Mouse (Mus musculus): Measurements from ENCODE around the gene Chchd10. TPM values are rescaled to one million over a fixed set of nuclear protein-coding genes. Genes with fewer than 3 reads are reported as not detected.

Chchd10 gene
- polyA plus RNA-seq (2012; rRNA removed; ENCODE audit: low replicate concordance): 2,198 and 3,586 TPM in 2 replicates

GRCm38 (mm10) chr10:75932891-75933290, at the start of gene Chchd10:
Chchd10 (plus strand) TSS chr10:75933130.

GRCm38 (mm10) chr10:75893089-75893750, 39.7 kb upstream of the Chchd10 start, which contains the start of gene Derl3:
Derl3 (plus strand) TSS chr10:75893413.

GRCm38 (mm10) chr10:75921026-75921725, 11.8 kb upstream of the Chchd10 start, which contains the start of gene Smarcb1:
Smarcb1 (minus strand) TSS chr10:75921617.

GRCm38 (mm10) chr10:75935680-75936541, 3.0 kb downstream of the Chchd10 start, which contains the start of gene Mmp11:
Mmp11 (minus strand) TSS chr10:75936496.

GRCm38 (mm10) chr10:75940520-75940919, 7.6 kb downstream of the Chchd10 start, which contains the start of gene Gm867:
Gm867 (minus strand) TSS chr10:75940672.

GRCm38 (mm10) chr10:75942736-75943477, 10.0 kb downstream of the Chchd10 start, which contains the start of gene Vpreb3:
Vpreb3 (plus strand) TSS chr10:75943057.

GRCm38 (mm10) chr10:75954381-75954811, 21.5 kb downstream of the Chchd10 start, which contains the start of gene Gm5134:
Gm5134 (plus strand) TSS chr10:75954514.

Other genes with a start within 250 kb of the Chchd10 start
- gene Cabin1, start 168.8 kb upstream of the Chchd10 start, polyA plus RNA-seq (2012; rRNA removed; ENCODE audit: low replicate concordance): 28.9 and 35.0 TPM in 2 replicates
- 72.5 and 123 TPM in 2 replicates for gene Ddt, start 159.7 kb upstream of the Chchd10 start, polyA plus RNA-seq (2012; rRNA removed; ENCODE audit: low replicate concordance)
- 0.35 and 0.62 TPM in 2 replicates for gene Gm20441, start 152.2 kb upstream of the Chchd10 start, polyA plus RNA-seq (2012; rRNA removed; ENCODE audit: low replicate concordance)
- 54.3 and 60.2 TPM in 2 replicates for gene Gstt3, start 151.7 kb upstream of the Chchd10 start, polyA plus RNA-seq (2012; rRNA removed; ENCODE audit: low replicate concordance)
- gene Gstt1, start 134.5 kb upstream of the Chchd10 start, polyA plus RNA-seq (2012; rRNA removed; ENCODE audit: low replicate concordance): 155 and 255 TPM in 2 replicates
- not detected in 2 replicates for gene Gstt4, start 110.6 kb upstream of the Chchd10 start, polyA plus RNA-seq (2012; rRNA removed; ENCODE audit: low replicate concordance)
- 143 and 478 TPM in 2 replicates for gene Gstt2, start 95.7 kb upstream of the Chchd10 start, polyA plus RNA-seq (2012; rRNA removed; ENCODE audit: low replicate concordance)
- gene Mif, start 72.9 kb upstream of the Chchd10 start, polyA plus RNA-seq (2012; rRNA removed; ENCODE audit: low replicate concordance): 800 and 939 TPM in 2 replicates
- 82.6 and 108 TPM in 2 replicates for gene Derl3, start 39.7 kb upstream of the Chchd10 start, polyA plus RNA-seq (2012; rRNA removed; ENCODE audit: low replicate concordance)
- gene Smarcb1, start 11.5 kb upstream of the Chchd10 start, polyA plus RNA-seq (2012; rRNA removed; ENCODE audit: low replicate concordance): 32.6 and 50.7 TPM in 2 replicates
- gene Mmp11, start 3.4 kb downstream of the Chchd10 start, polyA plus RNA-seq (2012; rRNA removed; ENCODE audit: low replicate concordance): 7.4 and 10.6 TPM in 2 replicates
- gene Gm867, start 7.5 kb downstream of the Chchd10 start, polyA plus RNA-seq (2012; rRNA removed; ENCODE audit: low replicate concordance): not detected in 2 replicates
- 15.6 and 34.8 TPM in 2 replicates for gene Vpreb3, start 9.9 kb downstream of the Chchd10 start, polyA plus RNA-seq (2012; rRNA removed; ENCODE audit: low replicate concordance)
- gene Gm5134, start 21.4 kb downstream of the Chchd10 start, polyA plus RNA-seq (2012; rRNA removed; ENCODE audit: low replicate concordance): 0.06 and 0.18 TPM in 2 replicates
- 3.8 TPM in 2 replicates for gene Zfp280b, start 99.5 kb downstream of the Chchd10 start, polyA plus RNA-seq (2012; rRNA removed; ENCODE audit: low replicate concordance)
- 5.3 and 58.4 TPM in 2 replicates for gene Slc5a4b, start 177.8 kb downstream of the Chchd10 start, polyA plus RNA-seq (2012; rRNA removed; ENCODE audit: low replicate concordance)
- gene Slc5a4a, start 214.3 kb downstream of the Chchd10 start, polyA plus RNA-seq (2012; rRNA removed; ENCODE audit: low replicate concordance): 7.9 and 74.2 TPM in 2 replicates